ENCODE assay signal across 12 mouse cellular contexts in genomic region chr12:29639543-29640196, GRCm38 (mm10).
A peak's percentile ranks its signal among the peaks of the same experiment; 100 is the strongest.
DNase-seq lines count a peak whose midpoint lies in the region; ATAC-seq lines count a peak whose summit lies in the region.
"Had no signal": no experiment of that assay in that cellular context is flagged by ENCODE, and none has a peak within 500 bp of the region (broad histone marks: within the 10 kb centered on the region; RNA-seq: fewer than 3 reads in every experiment).

No protein-coding gene starts in this region.

- 69% methylated on average over 11 of the region's 11 CpGs for WGBS in hindbrain, embryonic 10.5 days
- WGBS in midbrain, embryonic 12.5 days = 66% methylated on average over 11 of the region's 11 CpGs
- 77% methylated on average over 11 of the region's 11 CpGs for WGBS in heart, embryonic 12.5 days
- WGBS in kidney, embryonic 16.5 days = 70% methylated on average over 11 of the region's 11 CpGs

- H3K4me2 ChIP-seq in midbrain, embryonic 12.5 days (replicated peaks) = no peak overlapping the region
- no peak overlapping the region for H3K4me2 ChIP-seq in heart, embryonic 12.5 days
- no peak overlapping the region for H3K4me2 ChIP-seq in kidney, embryonic 16.5 days (replicated peaks; ENCODE audit: low read depth, low read length)
- H3K4me2 ChIP-seq: embryonic facial prominence, embryonic 12.5 days; lung, embryonic 15.5 days had no signal

- no peak overlapping the region for H3K9ac ChIP-seq in midbrain, embryonic 12.5 days (replicated peaks)
- no peak overlapping the region for H3K9ac ChIP-seq in heart, embryonic 12.5 days
- no peak overlapping the region for H3K9ac ChIP-seq in kidney, embryonic 16.5 days (replicated peaks; ENCODE audit: low read length)
- H3K9ac ChIP-seq: embryonic facial prominence, embryonic 12.5 days; lung, embryonic 15.5 days had no signal

- no peaks in the 10 kb centered on the region for H3K27me3 ChIP-seq in hindbrain, embryonic 10.5 days (ENCODE audit: insufficient read depth, poor library complexity, severe bottlenecking)
- no peaks in the 10 kb centered on the region for H3K27me3 ChIP-seq in midbrain, embryonic 12.5 days
- no peaks in the 10 kb centered on the region for H3K27me3 ChIP-seq in heart, embryonic 12.5 days (replicated peaks)
- no peaks in the 10 kb centered on the region for H3K27me3 ChIP-seq in kidney, embryonic 16.5 days (ENCODE audit: insufficient read depth, low read length)
- H3K27me3 ChIP-seq: embryonic facial prominence, embryonic 12.5 days; lung, embryonic 15.5 days had no signal

- peak; percentile 49 for DNase-seq in brain, adult 2 months (ENCODE audit: low read depth, low spot score)
- peak; percentile 71 for DNase-seq in embryo, embryonic 10 days (ENCODE audit: low spot score)
- peak; percentile 47 for DNase-seq in hindbrain, embryonic 10.5 days (ENCODE audit: low spot score)
- DNase-seq in gastrocnemius, postnatal 10 days = no peak
- DNase-seq: gastrocnemius, postnatal 36 days; kidney, postnatal 4 days; right cerebral cortex, postnatal 14 days had no signal

- no peaks in the 10 kb centered on the region for H3K9me3 ChIP-seq in hindbrain, embryonic 10.5 days
- no peaks in the 10 kb centered on the region for H3K9me3 ChIP-seq in midbrain, embryonic 12.5 days
- no peaks in the 10 kb centered on the region for H3K9me3 ChIP-seq in heart, embryonic 12.5 days (replicated peaks)
- no peaks in the 10 kb centered on the region for H3K9me3 ChIP-seq in kidney, embryonic 16.5 days (ENCODE audit: low read length)
- H3K9me3 ChIP-seq: embryonic facial prominence, embryonic 12.5 days; lung, embryonic 15.5 days had no signal

- H3K27ac ChIP-seq in hindbrain, embryonic 10.5 days = no peak overlapping the region
- H3K27ac ChIP-seq in midbrain, embryonic 12.5 days (replicated peaks) = peak overlapping the region; percentile 40; the same call in 1 of the 2 replicates
- H3K27ac ChIP-seq in heart, embryonic 12.5 days (ENCODE audit: poor library complexity, severe bottlenecking) = no peak overlapping the region
- H3K27ac ChIP-seq in kidney, embryonic 16.5 days (ENCODE audit: low read length) = no peak overlapping the region
- H3K27ac ChIP-seq: embryonic facial prominence, embryonic 12.5 days; lung, embryonic 15.5 days had no signal

- no peak overlapping the region for H3K4me3 ChIP-seq in hindbrain, embryonic 10.5 days
- no peak overlapping the region for H3K4me3 ChIP-seq in midbrain, embryonic 12.5 days
- H3K4me3 ChIP-seq in heart, embryonic 12.5 days = no peak overlapping the region
- H3K4me3 ChIP-seq in kidney, embryonic 16.5 days (ENCODE audit: low read length) = no peak overlapping the region
- H3K4me3 ChIP-seq: embryonic facial prominence, embryonic 12.5 days; lung, embryonic 15.5 days had no signal

- peaks cover 7% of the 10 kb centered on the region for H3K4me1 ChIP-seq in hindbrain, embryonic 10.5 days (replicated peaks)
- peaks cover 9% of the 10 kb centered on the region for H3K4me1 ChIP-seq in midbrain, embryonic 12.5 days
- no peaks in the 10 kb centered on the region for H3K4me1 ChIP-seq in heart, embryonic 12.5 days (replicated peaks)
- H3K4me1 ChIP-seq in kidney, embryonic 16.5 days (ENCODE audit: insufficient read depth, low read length) = no peaks in the 10 kb centered on the region
- H3K4me1 ChIP-seq: lung, embryonic 15.5 days had no signal

- ATAC-seq in midbrain, embryonic 12.5 days (ENCODE audit: low FRiP score, low read depth) = peak; percentile 69
- ATAC-seq in heart, embryonic 12.5 days (ENCODE audit: insufficient number of reproducible peaks, low FRiP score) = no peak
- no peak for ATAC-seq in kidney, embryonic 16.5 days (ENCODE audit: low FRiP score, low TSS enrichment)

- no peaks in the 10 kb centered on the region for H3K36me3 ChIP-seq in hindbrain, embryonic 10.5 days
- H3K36me3 ChIP-seq in midbrain, embryonic 12.5 days = no peaks in the 10 kb centered on the region
- H3K36me3 ChIP-seq in heart, embryonic 12.5 days = no peaks in the 10 kb centered on the region
- no peaks in the 10 kb centered on the region for H3K36me3 ChIP-seq in kidney, embryonic 16.5 days (ENCODE audit: insufficient read depth, low read length)
- H3K36me3 ChIP-seq: embryonic facial prominence, embryonic 12.5 days; lung, embryonic 15.5 days had no signal
